Mouse (Mus musculus): Measurements from ENCODE around the gene Rae1.

Rae1 gene

DNA sequence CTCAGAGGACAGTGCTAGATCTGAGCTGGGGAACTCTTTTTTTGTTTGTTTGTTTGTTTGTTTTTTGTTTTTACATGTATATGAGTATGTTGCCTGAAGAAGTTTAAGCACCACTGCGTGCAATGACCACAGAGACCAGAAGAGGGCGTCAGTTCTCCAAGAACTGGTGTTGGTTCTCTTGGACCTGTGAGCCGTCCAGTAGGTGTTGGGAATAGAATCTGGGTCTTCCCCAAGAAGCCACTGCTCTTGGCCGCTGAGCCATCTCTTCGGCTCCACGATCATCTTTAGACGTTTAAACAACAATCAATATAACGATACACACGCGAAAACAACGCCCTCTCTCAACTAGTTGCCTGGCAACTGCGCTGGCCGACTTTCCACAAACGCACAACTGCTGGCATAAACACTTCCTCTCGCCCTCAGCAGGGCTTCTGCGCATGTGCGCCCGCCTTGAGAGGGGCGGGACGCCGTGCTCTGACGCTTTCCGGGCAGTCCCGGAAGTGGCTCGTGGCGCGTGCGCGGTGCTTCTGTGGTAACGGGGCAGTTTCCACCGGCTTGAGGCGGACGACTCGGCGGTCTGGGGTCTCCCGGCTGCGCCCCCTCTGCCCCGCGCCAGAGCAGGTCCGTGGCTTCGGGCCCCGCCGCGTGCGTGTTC lies at the start of gene Rae1:
Rae1 (plus strand) TSS at position 488 of the 655 bp plus-strand sequence.
- DNase-seq (ENCODE audit: low read depth, low spot score) = peak; percentile 97

DNA sequence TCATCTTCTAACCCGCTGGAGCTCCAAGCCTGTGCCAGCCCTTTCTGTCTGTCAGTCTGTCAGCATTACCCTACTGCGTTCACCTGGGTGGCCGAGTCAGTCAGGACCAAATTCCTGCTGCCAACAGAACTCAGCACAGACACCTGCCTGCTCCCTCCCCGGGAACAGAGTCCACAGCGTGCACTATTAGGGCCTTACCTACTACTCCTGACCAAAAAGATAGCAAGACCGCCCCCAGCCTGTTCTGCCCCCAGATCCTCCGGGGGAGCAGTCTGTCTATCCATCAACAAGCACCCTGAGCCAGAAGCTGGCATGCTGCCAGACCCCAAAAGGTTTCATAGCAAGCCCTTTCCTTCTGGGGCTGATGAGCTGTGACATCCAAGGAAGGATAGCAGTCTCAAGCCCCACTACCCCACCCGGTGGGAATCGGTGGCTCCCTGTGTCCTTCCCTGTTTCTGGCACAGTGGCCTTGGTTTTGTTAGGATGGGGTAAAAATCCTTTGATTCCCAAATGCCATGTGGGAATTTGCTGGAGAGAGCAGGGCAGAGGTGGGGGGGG lies 49.7 kb upstream of the Rae1 start:
- DNase-seq (ENCODE audit: low read depth, low spot score) = no peak

DNA sequence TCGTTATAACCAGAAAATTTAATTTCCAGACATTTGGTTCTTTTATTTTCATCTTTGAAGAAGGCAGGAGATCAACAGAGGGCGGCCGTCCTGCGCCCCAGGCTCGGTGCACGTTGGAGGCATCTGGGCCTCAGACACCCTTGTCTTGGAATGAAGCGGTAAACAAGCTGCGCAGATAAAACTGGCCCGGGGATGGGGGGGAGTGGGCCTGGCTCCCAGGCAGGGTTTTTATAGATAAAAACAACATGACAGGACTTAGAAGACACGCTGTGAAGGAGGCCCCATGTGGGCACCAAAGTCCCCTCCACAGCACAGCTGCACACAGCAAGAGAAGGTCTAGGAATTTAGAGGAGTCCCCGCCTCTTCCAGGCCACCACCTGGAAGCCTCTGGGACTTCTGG lies 49.2 kb upstream of the Rae1 start:
- DNase-seq (ENCODE audit: low read depth, low spot score) = no peak

DNA sequence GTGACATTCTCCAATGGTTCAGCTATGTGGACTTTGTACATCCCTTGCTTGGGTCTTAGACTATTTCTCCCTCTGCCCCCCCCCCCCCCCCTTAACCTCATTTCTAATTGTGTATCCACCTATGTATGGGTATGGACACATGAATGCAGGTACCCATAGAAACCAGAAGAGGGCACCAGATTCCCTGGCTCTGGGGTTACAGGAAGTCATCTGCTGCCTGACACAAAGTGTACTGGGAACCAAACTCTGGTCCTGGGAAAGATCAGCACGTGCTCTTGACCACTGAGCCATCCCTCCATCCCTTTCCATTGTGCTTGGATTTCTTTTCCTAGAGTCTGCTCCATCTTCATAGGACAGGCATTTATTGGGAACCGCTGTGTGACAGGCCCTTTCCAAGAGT lies 47.9 kb upstream of the Rae1 start:
- no peak for DNase-seq (ENCODE audit: low read depth, low spot score)

DNA sequence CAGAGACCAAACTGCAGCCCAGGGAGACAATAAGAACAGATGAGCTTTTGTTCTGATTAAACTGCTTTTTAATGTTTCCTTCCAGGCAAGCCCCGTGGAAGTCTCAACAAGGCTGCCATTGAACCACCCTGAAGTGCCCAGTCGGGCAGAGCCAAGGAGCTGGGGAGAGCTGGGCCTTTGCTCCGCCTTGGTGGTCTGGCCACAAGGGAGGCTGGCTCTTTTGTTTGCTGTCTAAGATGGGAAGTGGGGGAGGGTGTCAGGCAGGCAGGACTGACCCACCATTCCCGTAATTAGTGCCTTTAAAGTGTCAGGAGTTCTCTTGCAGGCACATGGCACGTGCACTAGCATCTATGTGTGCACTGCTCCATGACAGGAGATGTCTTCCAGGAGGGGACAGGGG lies 41.3 kb upstream of the Rae1 start:
- no peak for DNase-seq (ENCODE audit: low read depth, low spot score)

DNA sequence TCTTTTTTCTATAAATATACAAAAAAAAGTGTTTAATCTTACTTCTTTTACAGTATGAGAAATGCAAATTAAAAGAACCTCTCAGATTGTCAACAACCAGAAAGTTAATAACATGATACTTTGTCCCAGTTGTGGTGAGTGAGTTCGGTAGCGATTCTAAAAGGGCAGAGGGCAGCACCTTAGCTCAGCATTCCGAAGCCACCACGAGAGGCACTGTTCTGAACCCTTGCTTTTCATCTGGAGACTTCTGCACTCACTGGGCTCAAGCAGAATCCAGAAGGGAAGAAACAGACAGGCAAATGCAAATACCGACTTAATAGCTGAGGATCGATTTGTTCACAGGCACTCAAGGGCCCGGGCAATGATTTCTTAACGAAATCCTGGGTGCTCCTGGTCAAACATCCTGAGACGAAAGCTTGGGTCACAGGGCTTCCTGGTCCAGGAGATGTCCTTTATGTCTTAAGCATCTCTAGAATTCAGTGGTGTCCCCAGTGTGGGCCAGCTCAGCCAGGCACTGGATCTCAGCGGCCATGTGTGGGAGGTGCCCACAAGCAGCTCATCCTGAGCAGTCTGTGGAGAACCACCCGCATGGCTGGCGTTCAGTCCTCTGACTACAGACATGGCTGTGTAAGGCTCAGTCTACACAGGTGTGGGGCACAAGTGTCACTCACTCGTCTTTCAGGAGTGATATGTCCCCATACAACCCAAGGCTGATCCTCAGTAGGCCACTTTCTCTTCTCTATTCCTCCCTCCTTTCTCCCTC lies 40.7 kb upstream of the Rae1 start:
- DNase-seq (ENCODE audit: low read depth, low spot score) = no peak

DNA sequence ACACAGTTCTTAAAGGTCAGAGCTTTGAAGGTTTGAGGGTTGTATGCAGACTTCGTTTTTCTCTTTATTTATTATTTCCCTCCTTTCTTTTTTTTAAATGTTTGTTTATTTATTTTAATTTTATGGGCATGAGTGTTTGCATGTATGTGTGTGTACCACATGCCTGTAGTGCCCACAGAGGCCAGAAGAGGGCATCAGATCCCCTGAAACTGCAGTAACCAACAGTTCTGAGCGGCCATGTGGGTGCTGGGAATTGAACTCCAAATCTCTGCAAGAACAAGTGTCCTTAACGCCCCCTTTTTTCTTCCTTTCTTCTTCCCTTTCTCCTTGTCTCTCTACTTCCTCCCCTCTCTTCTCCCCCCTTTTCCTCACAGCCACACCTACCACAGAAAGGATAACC lies 39.6 kb upstream of the Rae1 start:
- no peak for DNase-seq (ENCODE audit: low read depth, low spot score)

DNA sequence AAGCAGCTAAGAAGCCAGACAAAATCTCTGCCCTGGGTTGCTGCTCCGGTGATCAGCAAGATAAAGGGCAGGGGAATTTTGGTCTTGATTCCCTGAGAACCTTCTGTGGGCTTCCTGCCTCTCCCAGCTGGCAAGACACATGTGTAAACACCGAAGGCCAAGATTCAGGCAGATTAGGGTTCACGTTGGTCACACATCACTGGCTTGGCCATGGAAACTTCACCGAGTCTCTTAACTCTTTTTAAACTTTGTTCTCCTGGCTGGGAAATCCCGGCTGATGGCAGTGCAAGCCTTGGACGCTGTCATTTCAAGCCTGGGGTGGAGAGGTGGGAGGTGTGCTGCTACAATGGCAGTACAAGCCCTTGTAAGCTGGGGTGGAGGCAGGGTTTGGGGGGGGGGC lies 38.7 kb upstream of the Rae1 start:
- DNase-seq (ENCODE audit: low read depth, low spot score) = no peak

DNA sequence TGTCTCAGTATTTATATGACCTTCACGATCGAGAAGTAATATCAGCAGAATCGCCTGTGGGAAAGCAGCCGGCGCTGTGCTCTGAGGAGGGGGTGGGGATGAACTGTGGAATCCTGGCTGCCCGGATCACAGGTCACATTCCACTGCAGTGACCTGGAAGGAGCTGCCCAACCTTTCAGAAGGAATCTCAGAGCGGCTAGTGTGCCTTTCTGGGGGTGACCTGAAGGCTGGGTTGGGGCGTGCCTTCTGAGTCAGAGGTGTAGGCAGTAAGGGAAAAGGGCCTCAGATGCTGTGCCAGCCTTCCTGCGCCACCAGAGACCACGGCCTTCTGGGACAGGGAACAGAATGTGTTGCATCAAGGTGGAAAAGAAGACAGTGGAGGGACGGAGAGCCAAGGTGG lies 34.7 kb upstream of the Rae1 start:
- DNase-seq (ENCODE audit: low read depth, low spot score) = no peak

DNA sequence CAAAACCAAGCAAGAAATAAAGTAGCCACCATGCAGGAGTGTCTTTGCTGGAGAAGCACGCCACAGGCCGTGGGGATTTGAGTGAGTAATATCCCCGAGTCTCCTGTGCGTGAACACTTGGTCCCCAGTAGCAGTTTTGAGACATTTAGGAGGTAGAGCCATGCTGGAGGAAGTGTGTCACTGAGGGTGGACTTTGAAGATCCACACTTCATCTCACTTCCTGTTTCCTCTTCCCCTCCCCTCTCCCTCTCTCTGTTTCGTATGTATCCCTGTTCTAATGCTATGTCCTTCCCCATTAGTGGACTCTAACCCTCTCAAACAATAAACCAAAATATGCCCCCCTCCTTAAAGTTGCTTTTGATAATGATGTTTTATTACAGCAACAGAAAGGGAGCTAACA lies 33.4 kb upstream of the Rae1 start:
- DNase-seq (ENCODE audit: low read depth, low spot score) = no peak

DNA sequence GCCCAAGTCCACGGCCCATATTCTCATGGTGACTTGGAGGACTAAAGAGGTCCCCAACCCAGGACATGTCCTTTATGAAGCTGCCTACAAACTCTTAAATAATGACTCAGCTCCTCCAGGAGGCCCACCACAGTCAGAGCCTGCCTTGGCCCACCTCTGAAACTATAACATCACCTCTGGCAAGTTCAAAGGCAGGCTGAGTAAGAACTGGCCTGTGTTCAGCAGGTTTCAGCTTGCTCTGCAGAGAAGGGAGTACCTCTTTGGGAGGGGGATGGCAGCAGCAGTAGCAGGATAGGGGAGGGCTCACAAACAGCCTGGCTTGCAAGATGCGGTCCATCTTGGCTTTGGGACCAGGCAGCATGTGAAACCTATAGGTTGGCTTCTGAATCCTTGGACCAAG lies 28.1 kb upstream of the Rae1 start:
- no peak for DNase-seq (ENCODE audit: low read depth, low spot score)

DNA sequence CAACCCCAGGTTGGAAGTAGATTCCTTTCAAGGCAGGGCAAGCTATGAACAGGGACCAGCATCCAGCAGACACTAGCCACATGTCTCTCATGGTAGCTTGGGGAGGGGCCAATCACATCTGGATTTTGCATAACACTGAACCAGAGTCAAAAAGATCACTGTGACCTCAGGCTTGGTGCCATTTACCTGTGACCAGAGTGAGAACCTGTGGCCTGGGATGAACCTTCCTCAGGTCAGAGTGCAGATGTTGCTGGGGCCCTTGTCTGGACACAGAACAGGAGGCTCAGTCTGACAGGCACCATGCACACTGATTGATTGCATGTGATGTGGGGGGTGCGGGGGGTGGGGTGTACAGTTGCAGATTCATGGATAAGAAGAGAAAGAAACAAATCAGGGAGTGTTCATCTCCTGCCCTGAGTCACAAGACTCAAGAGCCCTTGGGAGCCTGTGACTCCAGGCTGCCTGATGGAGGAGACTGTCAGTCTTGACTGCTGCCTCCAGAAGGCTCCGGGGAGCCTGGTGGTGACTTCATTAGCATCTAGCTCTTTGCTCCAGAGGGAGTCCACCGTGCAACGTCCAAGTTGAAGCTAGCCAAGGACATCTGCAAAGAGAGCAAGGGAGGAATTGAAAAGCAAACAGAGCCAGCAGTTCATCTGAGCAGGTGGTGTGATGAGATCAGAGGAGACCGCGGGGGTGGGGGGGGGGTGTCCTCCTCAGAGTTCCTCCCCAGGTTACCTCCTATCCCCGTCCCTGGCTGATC lies 25.9 kb upstream of the Rae1 start:
- no peak for DNase-seq (ENCODE audit: low read depth, low spot score)

DNA sequence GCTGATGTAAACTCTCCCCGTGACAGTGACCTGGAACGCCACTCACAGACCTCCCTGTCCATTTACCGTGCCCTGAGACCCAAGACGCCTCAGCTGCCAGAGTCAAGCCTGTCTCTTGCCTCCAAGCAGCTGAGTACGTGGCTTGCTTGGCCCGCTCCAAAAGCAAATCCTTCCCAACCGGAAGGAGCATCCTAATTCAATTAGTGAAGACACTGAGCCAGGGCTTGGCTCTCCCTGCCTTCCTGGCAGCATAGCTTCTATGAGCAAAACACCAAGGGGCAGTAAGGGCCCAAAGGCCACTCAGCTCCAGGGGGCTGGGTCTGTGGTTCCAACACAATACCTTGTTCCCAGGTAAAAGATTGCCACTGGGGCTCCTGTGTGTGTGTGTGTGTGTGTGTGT lies 25.2 kb upstream of the Rae1 start:
- no peak for DNase-seq (ENCODE audit: low read depth, low spot score)

DNA sequence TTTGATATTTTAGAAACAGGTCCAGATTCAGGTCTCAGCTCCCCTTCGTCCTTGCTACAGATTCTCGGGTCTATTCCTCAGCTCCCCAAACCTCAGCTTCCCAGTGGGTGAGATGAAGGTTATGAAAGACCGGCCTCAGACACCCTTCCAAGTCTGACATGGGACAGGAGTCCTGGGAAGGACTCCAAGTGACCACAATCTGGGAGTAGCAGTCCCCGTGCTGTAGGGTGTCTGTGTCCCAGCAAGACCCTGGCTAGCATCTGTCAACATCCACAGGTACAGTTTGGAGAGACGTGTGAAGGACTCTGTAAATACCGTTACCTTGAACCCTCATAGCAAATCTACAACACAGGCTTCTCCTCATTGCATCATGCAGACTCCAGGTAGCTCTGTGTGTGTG lies 24.8 kb upstream of the Rae1 start:
- no peak for DNase-seq (ENCODE audit: low read depth, low spot score)

DNA sequence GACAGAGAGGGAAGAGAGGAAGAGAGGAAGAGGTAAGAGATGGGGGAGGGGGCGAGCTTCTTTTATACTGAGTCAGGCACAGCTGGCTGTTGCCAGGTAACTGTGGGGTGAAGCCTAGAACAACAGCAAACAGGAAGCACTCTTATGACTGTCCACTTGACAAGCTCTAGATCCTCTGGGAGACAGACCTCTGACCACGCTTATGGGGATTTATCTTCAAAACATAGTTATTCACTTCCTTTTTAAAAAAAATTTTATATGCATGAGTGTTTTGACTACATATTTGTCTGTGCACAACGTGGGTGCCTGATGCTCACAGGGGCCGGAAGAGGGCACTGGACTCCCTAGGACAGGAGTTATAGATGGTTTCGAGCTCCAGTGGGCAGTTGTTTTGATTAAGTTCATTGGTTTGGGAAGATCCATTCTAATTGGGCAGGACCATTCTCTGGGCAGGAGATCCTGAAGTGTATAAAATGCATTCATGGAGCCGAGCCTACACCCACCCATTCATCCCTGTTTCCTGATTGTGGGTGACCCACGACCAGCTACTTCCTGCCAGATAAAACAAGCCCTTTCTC lies 23.2 kb upstream of the Rae1 start:
- DNase-seq (ENCODE audit: low read depth, low spot score) = no peak

DNA sequence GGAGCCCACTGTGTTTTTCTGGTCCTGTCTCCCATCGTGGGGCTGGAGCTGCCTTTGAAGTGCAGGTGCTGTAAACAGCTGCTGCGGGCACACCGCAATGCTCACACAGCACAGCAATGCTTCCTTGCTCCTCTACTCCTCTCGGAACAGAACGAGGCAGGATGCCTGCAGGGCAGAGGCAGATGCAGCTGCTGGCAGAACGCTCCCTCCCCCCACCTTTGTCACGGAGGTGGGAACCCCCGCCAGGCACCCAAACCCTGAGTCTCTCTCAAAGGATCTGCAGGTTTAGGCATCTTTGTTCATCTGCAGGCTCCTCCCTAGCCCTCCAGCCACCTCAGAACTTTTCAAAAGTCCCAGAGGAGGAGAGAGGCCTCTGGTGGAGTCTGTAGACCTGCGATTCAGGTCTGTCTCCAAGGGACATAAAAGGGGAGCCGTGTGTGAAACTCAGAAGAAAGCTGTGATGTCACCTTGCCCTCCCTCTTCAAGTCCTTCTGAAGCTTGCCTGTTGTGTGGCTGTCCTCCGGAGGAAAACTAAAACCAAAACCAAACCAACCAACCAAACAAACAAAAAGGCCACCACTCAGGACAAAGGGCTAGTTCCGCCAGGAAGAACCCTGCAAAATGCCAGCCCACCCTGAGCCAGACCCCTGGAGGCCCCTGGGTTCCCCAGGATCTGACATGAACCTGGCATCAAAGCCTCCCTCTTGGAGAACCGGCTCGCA lies 22.3 kb upstream of the Rae1 start, which contains the start of gene Spo11:
Spo11 (plus strand) TSS at position 292 of the 722 bp plus-strand sequence.
- no peak for DNase-seq (ENCODE audit: low read depth, low spot score)

DNA sequence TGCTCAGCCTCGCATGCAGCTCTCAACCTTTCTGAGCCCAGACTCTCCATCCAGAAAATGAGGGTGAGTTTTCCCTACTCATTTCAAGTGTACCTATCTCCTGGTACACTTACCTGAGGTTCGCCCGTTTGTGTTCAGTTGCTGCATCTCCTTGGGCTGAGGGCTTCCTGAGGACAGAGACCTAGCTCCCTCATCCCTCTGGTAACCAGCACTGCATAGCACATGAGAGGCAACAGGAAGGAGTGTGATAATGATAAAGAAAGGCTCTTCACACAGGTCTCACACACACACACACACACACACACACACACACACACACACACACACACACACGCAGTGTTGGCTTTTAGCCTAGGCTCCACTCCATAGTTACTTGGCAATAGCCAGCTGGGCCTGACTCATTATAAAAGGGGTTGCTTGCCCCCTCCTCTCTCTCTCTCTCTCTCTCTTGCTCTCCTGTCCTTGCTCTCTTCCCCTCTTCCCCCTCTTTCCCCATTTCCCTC lies 21.7 kb upstream of the Rae1 start:
- no peak for DNase-seq (ENCODE audit: low read depth, low spot score)

DNA sequence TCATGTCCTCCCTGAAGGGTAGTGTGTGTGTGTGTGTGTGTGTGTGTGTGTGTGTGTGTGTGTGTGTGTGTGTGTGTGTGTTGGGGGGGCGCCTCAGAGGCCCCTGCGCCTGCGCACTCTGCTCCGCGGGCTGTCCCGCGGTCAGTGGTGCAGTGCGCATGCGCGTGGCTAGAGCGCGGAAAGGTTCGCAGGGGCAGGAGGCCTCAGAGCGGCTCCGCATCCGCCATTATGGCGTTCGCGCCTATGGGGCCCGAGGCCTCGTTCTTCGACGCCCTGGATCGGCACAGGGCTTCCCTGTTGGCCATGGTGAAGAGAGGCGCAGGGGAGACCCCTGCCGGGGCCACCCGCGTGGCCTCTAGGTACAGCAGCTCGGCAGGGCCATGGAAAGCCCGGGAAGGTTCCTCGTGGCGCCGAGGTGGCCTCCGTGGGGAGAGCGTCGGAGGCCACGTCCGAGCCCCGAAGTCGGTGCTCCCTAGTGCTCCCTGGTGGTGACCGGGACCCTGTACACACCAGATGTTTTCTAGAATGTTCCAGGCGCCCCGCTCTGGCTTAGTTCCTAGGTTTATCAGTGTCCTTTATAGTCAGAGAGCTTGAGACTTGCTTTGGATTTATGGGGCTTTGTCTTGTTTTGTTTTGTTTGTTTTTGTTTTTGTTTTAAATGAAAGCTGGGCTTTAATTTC lies 20.1 kb upstream of the Rae1 start:
- DNase-seq (ENCODE audit: low read depth, low spot score) = no peak

DNA sequence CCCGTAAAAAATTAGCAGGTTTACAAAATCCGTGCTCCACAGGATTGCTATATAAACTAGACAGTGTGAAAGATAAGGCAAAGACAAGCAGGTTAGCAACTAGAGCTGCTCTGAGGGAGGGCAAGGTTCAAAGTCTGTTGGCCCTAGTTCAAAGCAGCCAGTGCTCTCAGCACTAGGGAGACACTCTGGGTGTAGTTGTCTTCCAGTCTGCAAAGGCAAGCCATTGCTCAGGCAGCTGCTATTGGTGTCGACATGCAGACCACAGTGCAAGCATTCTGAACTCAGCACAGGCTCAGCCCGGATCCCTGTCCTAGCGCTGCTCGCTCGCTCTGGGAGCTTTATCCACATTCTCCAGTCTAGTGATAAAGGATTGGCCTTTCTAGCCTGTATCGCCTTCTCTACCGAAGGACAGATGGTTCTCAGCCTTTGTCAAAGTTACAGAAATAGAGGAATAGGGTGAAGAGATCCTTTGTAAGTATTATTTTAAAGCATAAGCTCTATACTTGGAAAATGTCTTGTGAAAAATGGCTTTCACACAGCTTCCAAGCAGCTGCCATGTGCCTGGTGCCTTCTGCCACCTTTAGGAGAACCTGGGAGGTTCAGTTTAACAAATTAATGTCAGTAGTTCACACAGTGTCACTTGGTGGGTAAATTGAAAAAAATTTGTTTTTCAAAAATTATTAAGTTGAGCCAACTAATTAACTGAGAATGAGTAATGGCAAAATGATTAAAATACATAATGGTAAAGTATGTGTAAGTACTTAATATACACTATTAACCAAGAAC lies 16.9 kb upstream of the Rae1 start:
- no peak for DNase-seq (ENCODE audit: low read depth, low spot score)

DNA sequence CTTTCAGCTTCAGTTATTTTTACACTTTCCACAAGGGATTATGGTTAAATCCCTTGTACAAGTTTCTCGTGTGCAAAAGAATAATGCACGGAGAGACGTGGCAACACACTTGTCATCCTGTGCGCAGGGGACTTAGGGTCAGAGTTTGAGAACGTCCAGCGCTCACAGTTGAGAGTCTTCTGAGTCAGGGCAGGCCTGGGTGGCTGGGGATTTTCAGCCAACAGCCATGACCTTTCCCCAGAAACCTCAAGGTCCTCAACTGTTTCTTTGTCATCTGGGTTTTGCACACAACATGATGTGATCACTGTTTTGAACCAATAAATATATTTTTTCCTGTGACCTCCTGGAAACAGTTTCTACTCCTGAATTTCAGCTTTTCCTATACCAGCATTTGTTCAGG lies 9.8 kb upstream of the Rae1 start:
- no peak for DNase-seq (ENCODE audit: low read depth, low spot score)
